Mouse (Mus musculus): ENCODE measurements at regions not wholly inside any gene's neighbourhood (a gene's known extent, or its start where the extent isn't known, plus 50 kb on each side); places are given as distances from the start of the nearest gene placed in this dataset.

DNA sequence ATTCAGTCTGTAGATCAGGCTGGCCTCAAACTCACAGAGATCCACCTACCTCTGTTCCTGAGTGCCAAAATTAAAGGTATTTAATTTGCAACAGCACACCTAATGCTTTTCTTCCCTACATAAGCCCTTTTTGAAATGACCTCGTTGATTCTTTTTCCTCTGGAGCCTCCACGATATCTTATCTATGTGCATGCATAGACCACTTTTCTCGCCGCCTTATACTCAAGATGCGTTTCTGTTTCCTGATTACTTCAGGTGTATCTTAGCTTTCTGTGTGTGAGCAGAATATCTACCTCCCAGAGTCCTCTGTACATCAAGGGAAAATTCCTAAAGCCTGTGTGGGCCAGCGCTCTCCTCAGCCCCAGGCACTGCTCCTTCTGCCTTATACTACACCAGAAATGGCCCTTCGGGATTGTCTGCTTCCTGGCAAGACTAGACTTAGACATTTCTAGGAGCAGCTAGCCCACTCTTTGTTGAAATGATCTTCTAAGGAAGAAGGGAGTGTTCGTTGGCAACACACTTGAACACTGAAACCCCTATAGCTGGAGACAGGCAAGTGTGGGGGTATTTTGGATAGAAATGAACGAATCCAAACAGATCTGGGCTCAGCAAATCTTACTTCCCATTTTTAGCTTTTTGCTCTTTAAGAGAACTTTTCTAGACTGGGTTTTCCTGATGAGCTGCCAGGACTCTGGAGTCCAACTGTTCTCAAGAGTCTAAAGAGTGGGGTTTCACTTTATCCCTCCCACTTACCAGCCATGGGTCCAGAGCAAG is 54.0 kb upstream of the Rbm15 start:
- DNase-seq (ENCODE audit: low read depth, low spot score): peak; percentile 50

- no peak for DNase-seq (ENCODE audit: low read depth, low spot score)
Observed at GRCm38 (mm10) chr3:107386432-107386831, 53.0 kb upstream of the Rbm15 start.

Measured in telencephalon, adult 2 months (tissue).